Mouse (Mus musculus): ENCODE results near the gene Esr1. TPM values are rescaled to one million over a fixed set of nuclear protein-coding genes. Genes with fewer than 3 reads are reported as not detected.

Esr1 gene
- total RNA-seq, 2 experiments from 2014 or later, result 1.6 to 2.6 TPM

GRCm38 (mm10) chr10:4841039-4841438 is 229.6 kb downstream of the Esr1 start:
- no peak for DNase-seq

GRCm38 (mm10) chr10:4847523-4847922 is 236.1 kb downstream of the Esr1 start:
- no peak for DNase-seq

- no peak for DNase-seq
Observed at GRCm38 (mm10) chr10:4849881-4850280, 238.5 kb downstream of the Esr1 start.

- DNase-seq, result no peak
Observed at GRCm38 (mm10) chr10:4875076-4875737, 263.8 kb downstream of the Esr1 start.

- no peak for DNase-seq
Observed at GRCm38 (mm10) chr10:4881391-4881790, 270.0 kb downstream of the Esr1 start.

- no peak for DNase-seq
Observed at GRCm38 (mm10) chr10:4885506-4885905, 274.1 kb downstream of the Esr1 start.

- no peak for DNase-seq
Observed at GRCm38 (mm10) chr10:4885961-4886360, 274.6 kb downstream of the Esr1 start.

- DNase-seq, result no peak
Observed at GRCm38 (mm10) chr10:4893475-4893874, 282.1 kb downstream of the Esr1 start.

- no peak for DNase-seq
Observed at GRCm38 (mm10) chr10:4897789-4898188, 286.4 kb downstream of the Esr1 start.

GRCm38 (mm10) chr10:4900324-4900723 is 288.9 kb downstream of the Esr1 start:
- DNase-seq, result no peak

- DNase-seq, result no peak
Observed at GRCm38 (mm10) chr10:4909271-4909670, 297.9 kb downstream of the Esr1 start.

- no peak for DNase-seq
Observed at GRCm38 (mm10) chr10:4910451-4910850, 299.1 kb downstream of the Esr1 start.

- no peak for DNase-seq
Observed at GRCm38 (mm10) chr10:4919046-4919445, 307.7 kb downstream of the Esr1 start.

GRCm38 (mm10) chr10:4923616-4924015 is 312.2 kb downstream of the Esr1 start:
- no peak for DNase-seq

- DNase-seq, result no peak
Observed at GRCm38 (mm10) chr10:4924391-4924790, 313.0 kb downstream of the Esr1 start.

GRCm38 (mm10) chr10:4943148-4943547 is 331.8 kb downstream of the Esr1 start:
- no peak for DNase-seq

- DNase-seq, result no peak
Observed at GRCm38 (mm10) chr10:4944725-4945124, 333.3 kb downstream of the Esr1 start.

GRCm38 (mm10) chr10:4965768-4966167 is 354.4 kb downstream of the Esr1 start:
- no peak for DNase-seq

GRCm38 (mm10) chr10:4971156-4971555 is 359.8 kb downstream of the Esr1 start:
- DNase-seq, result no peak

- DNase-seq, result no peak
Observed at GRCm38 (mm10) chr10:4971586-4971985, 360.2 kb downstream of the Esr1 start.

GRCm38 (mm10) chr10:4972026-4972425 is 360.6 kb downstream of the Esr1 start:
- DNase-seq, result no peak

- DNase-seq, result no peak
Observed at GRCm38 (mm10) chr10:4974246-4974645, 362.9 kb downstream of the Esr1 start.

GRCm38 (mm10) chr10:4976557-4976956 is 365.2 kb downstream of the Esr1 start:
- no peak for DNase-seq

- no peak for DNase-seq
Observed at GRCm38 (mm10) chr10:4977374-4977773, 366.0 kb downstream of the Esr1 start.

- no peak for DNase-seq
Observed at GRCm38 (mm10) chr10:4983919-4984318, 372.5 kb downstream of the Esr1 start.
